Mouse (Mus musculus): ENCODE data around the gene Stx1a. TPM values are rescaled to one million over a fixed set of nuclear protein-coding genes. Genes with fewer than 3 reads are reported as not detected.

Stx1a gene
- polyA plus RNA-seq, 1 experiment, result 10.5 TPM

DNA sequence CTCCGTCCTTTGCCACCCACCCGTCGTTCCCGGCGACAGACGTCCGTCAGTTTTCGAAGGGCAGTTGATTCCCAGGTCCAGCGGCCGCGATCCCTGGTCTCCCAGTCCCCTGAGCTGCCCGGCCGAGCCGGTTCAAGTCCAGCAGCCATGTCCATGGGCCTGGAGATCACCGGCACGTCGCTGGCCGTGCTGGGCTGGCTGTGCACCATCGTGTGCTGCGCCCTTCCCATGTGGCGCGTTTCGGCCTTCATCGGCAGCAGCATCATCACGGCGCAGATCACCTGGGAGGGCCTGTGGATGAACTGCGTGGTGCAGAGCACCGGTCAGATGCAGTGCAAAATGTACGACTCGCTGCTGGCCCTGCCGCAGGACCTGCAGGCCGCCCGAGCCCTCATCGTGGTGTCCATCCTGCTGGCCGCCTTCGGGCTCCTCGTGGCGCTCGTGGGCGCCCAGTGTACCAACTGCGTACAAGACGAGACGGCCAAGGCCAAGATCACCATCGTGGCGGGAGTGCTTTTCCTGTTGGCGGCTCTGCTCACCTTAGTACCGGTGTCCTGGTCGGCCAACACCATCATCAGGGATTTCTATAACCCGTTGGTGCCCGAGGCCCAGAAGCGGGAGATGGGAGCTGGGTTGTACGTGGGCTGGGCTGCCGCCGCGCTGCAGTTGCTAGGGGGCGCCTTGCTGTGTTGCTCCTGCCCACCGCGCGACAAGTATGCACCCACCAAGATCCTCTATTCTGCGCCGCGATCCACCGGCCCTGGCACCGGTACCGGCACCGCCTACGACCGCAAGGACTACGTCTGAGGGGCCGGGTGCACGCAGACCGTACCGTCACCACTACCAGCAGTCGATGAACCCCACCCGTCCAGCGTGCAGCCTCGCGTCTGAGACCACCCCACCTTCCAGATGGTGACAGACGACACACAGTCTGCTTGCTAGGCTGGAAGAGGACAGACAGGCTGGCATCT, 36.7 kb upstream of the Stx1a start:
- TF ChIP-seq POLR2A (IDR thresholded peaks at IDR 0.05; ENCODE audit: insufficient read depth, low read length) (no peak), CTCF (IDR thresholded peaks at IDR 0.05; ENCODE audit: low read depth, low read length) (peak; percentile 37)

GRCm38 (mm10) chr5:134989166-134989565, 34.1 kb upstream of the Stx1a start:
- no peaks in the 10 kb centered on the region for H3K9me3 ChIP-seq (replicated peaks; ENCODE audit: control insufficient read depth, insufficient read depth, low read length, poor library complexity, severe bottlenecking)
- H3K4me3 ChIP-seq (ENCODE audit: low read depth, low read length), result no peak overlapping the region
- no peaks in the 10 kb centered on the region for H3K27me3 ChIP-seq (ENCODE audit: control insufficient read depth, insufficient read depth, low read length, poor library complexity, severe bottlenecking)
- TF ChIP-seq POLR2A (IDR thresholded peaks at IDR 0.05; ENCODE audit: insufficient read depth, low read length) (no peak), CTCF (IDR thresholded peaks at IDR 0.05; ENCODE audit: low read depth, low read length) (no peak), EP300 (IDR thresholded peaks at IDR 0.05; ENCODE audit: insufficient read depth, low read depth, low read length) (no peak)
- no peaks in the 10 kb centered on the region for H3K36me3 ChIP-seq (ENCODE audit: control insufficient read depth, insufficient read depth, low read length, poor library complexity, severe bottlenecking)
- no peak overlapping the region for H3K9ac ChIP-seq (ENCODE audit: low read depth, poor library complexity, severe bottlenecking)
- H3K4me1 ChIP-seq (ENCODE audit: control insufficient read depth, insufficient read depth, low read length), result peaks cover 12% of the 10 kb centered on the region
- no peak overlapping the region for H3K27ac ChIP-seq (ENCODE audit: insufficient read depth, low read length)

More for the DNA sequence above, 36.7 kb upstream of the Stx1a start:
- Histone ChIP-seq H3K36me3 (ENCODE audit: control insufficient read depth, insufficient read depth, low read length, poor library complexity, severe bottlenecking) (no peaks in the 10 kb centered on the region), H3K9ac (ENCODE audit: low read depth, poor library complexity, severe bottlenecking) (peak overlapping the region; percentile 28), H3K27ac (ENCODE audit: insufficient read depth, low read length) (0 out of 2 replicates have a peak overlapping the region, but pooled peaks have one; percentile 1), H3K27me3 (ENCODE audit: control insufficient read depth, insufficient read depth, low read length, poor library complexity, severe bottlenecking) (no peaks in the 10 kb centered on the region), H3K9me3 (replicated peaks; ENCODE audit: control insufficient read depth, insufficient read depth, low read length, poor library complexity, severe bottlenecking) (no peaks in the 10 kb centered on the region), H3K4me3 (ENCODE audit: low read depth, low read length) (peak overlapping the region; percentile 67), H3K4me1 (ENCODE audit: control insufficient read depth, insufficient read depth, low read length) (peaks cover 11% of the 10 kb centered on the region)

GRCm38 (mm10) chr5:134989741-134990140, 33.5 kb upstream of the Stx1a start:
- Histone ChIP-seq H3K27me3 (ENCODE audit: control insufficient read depth, insufficient read depth, low read length, poor library complexity, severe bottlenecking) (no peaks in the 10 kb centered on the region), H3K9ac (ENCODE audit: low read depth, poor library complexity, severe bottlenecking) (no peak overlapping the region), H3K9me3 (replicated peaks; ENCODE audit: control insufficient read depth, insufficient read depth, low read length, poor library complexity, severe bottlenecking) (no peaks in the 10 kb centered on the region), H3K36me3 (ENCODE audit: control insufficient read depth, insufficient read depth, low read length, poor library complexity, severe bottlenecking) (no peaks in the 10 kb centered on the region), H3K4me3 (ENCODE audit: low read depth, low read length) (no peak overlapping the region), H3K27ac (ENCODE audit: insufficient read depth, low read length) (no peak overlapping the region), H3K4me1 (ENCODE audit: control insufficient read depth, insufficient read depth, low read length) (peaks cover 7% of the 10 kb centered on the region)
- TF ChIP-seq EP300 (IDR thresholded peaks at IDR 0.05; ENCODE audit: insufficient read depth, low read depth, low read length) (no peak), POLR2A (IDR thresholded peaks at IDR 0.05; ENCODE audit: insufficient read depth, low read length) (no peak), CTCF (IDR thresholded peaks at IDR 0.05; ENCODE audit: low read depth, low read length) (no peak)

GRCm38 (mm10) chr5:134992566-134992965, 30.7 kb upstream of the Stx1a start:
- TF ChIP-seq POLR2A (IDR thresholded peaks at IDR 0.05; ENCODE audit: insufficient read depth, low read length) (no peak), EP300 (IDR thresholded peaks at IDR 0.05; ENCODE audit: insufficient read depth, low read depth, low read length) (no peak), CTCF (IDR thresholded peaks at IDR 0.05; ENCODE audit: low read depth, low read length) (no peak)
- Histone ChIP-seq H3K9ac (ENCODE audit: low read depth, poor library complexity, severe bottlenecking) (no peak overlapping the region), H3K27me3 (ENCODE audit: control insufficient read depth, insufficient read depth, low read length, poor library complexity, severe bottlenecking) (no peaks in the 10 kb centered on the region), H3K9me3 (replicated peaks; ENCODE audit: control insufficient read depth, insufficient read depth, low read length, poor library complexity, severe bottlenecking) (no peaks in the 10 kb centered on the region), H3K27ac (ENCODE audit: insufficient read depth, low read length) (no peak overlapping the region), H3K36me3 (ENCODE audit: control insufficient read depth, insufficient read depth, low read length, poor library complexity, severe bottlenecking) (no peaks in the 10 kb centered on the region), H3K4me3 (ENCODE audit: low read depth, low read length) (no peak overlapping the region), H3K4me1 (ENCODE audit: control insufficient read depth, insufficient read depth, low read length) (peaks cover 4% of the 10 kb centered on the region)

GRCm38 (mm10) chr5:134998359-134998758, 24.9 kb upstream of the Stx1a start:
- H3K27ac ChIP-seq (ENCODE audit: insufficient read depth, low read length), result no peak overlapping the region

GRCm38 (mm10) chr5:134999797-135000196, 23.5 kb upstream of the Stx1a start:
- no peak for TF ChIP-seq POLR2A (IDR thresholded peaks at IDR 0.05; ENCODE audit: insufficient read depth, low read length)
- H3K4me1 ChIP-seq (ENCODE audit: control insufficient read depth, insufficient read depth, low read length), result peaks cover 10% of the 10 kb centered on the region
- no peaks in the 10 kb centered on the region for H3K27me3 ChIP-seq (ENCODE audit: control insufficient read depth, insufficient read depth, low read length, poor library complexity, severe bottlenecking)
- H3K27ac ChIP-seq (ENCODE audit: insufficient read depth, low read length), result no peak overlapping the region
- H3K36me3 ChIP-seq (ENCODE audit: control insufficient read depth, insufficient read depth, low read length, poor library complexity, severe bottlenecking), result no peaks in the 10 kb centered on the region
- H3K9me3 ChIP-seq (replicated peaks; ENCODE audit: control insufficient read depth, insufficient read depth, low read length, poor library complexity, severe bottlenecking), result no peaks in the 10 kb centered on the region
- no peak overlapping the region for H3K4me3 ChIP-seq (ENCODE audit: low read depth, low read length)
- H3K9ac ChIP-seq (ENCODE audit: low read depth, poor library complexity, severe bottlenecking), result no peak overlapping the region

More at GRCm38 (mm10) chr5:134998359-134998758, 24.9 kb upstream of the Stx1a start:
- no peaks in the 10 kb centered on the region for H3K36me3 ChIP-seq (ENCODE audit: control insufficient read depth, insufficient read depth, low read length, poor library complexity, severe bottlenecking)
- no peak for TF ChIP-seq EP300 (IDR thresholded peaks at IDR 0.05; ENCODE audit: insufficient read depth, low read depth, low read length)
- no peak for TF ChIP-seq CTCF (IDR thresholded peaks at IDR 0.05; ENCODE audit: low read depth, low read length)
- no peak for TF ChIP-seq POLR2A (IDR thresholded peaks at IDR 0.05; ENCODE audit: insufficient read depth, low read length)
- H3K9me3 ChIP-seq (replicated peaks; ENCODE audit: control insufficient read depth, insufficient read depth, low read length, poor library complexity, severe bottlenecking), result no peaks in the 10 kb centered on the region
- no peak overlapping the region for H3K4me3 ChIP-seq (ENCODE audit: low read depth, low read length)
- peaks cover 10% of the 10 kb centered on the region for H3K4me1 ChIP-seq (ENCODE audit: control insufficient read depth, insufficient read depth, low read length)
- no peak overlapping the region for H3K9ac ChIP-seq (ENCODE audit: low read depth, poor library complexity, severe bottlenecking)
- H3K27me3 ChIP-seq (ENCODE audit: control insufficient read depth, insufficient read depth, low read length, poor library complexity, severe bottlenecking), result no peaks in the 10 kb centered on the region
